Mouse (Mus musculus): ENCODE data around the gene Lrfn4.
"Not testable (repeated sequence)": the region's sequence is repeated elsewhere in the genome, so short reads cannot be mapped to it uniquely, and the experiment has no call there.

The Lrfn4 gene

DNA sequence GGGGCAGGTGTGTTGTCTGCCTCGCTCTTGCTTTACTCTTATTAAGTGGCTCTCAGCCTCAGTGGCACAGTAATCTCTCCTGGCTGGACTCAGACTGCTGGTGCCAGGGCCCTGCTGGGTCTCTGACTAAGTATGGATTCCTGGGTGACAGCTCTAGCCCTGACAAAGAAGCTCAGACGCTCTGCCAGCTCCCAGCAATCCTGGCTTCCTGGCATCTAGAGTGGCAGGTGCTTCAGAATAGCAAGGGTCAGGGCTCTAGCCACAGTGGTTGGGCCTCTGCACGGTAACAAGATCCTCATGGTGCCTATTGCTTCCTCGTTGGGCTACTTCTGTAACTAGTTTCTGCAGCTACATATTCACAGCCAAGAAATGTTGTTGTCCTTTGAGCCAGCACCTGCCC, 5.4 kb downstream of the Lrfn4 start:
- no peak for DNase-seq (ENCODE audit: low read depth)

- no peak for DNase-seq (ENCODE audit: low read depth)
Observed at GRCm38 (mm10) chr19:4608511-4608910, 7.0 kb downstream of the Lrfn4 start.

DNA sequence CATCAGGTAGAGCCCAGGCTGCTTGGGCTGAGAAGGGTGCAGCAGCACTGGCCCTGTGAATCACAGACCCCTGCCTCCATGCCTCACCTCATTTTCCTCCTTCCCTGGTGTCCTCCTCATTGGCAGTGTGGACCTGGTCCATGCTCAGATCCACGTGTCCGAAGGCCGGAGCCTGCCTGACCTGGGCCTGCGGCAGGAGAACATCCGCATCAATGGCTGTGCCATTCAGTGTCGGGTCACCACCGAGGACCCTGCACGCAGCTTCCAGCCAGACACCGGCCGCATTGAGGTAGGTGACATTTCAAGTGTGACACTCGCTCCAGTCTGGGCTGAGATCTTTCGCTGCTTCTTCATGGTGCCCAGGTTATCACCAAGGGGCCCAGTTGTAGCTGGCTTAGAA, 8.1 kb downstream of the Lrfn4 start:
- DNase-seq (ENCODE audit: low read depth), result no peak

GRCm38 (mm10) chr19:4605654-4606053, 9.8 kb downstream of the Lrfn4 start:
- no peak for DNase-seq (ENCODE audit: low read depth)

- DNase-seq (ENCODE audit: low read depth), result no peak
Observed at GRCm38 (mm10) chr19:4603801-4604723, 11.4 kb downstream of the Lrfn4 start.

DNA sequence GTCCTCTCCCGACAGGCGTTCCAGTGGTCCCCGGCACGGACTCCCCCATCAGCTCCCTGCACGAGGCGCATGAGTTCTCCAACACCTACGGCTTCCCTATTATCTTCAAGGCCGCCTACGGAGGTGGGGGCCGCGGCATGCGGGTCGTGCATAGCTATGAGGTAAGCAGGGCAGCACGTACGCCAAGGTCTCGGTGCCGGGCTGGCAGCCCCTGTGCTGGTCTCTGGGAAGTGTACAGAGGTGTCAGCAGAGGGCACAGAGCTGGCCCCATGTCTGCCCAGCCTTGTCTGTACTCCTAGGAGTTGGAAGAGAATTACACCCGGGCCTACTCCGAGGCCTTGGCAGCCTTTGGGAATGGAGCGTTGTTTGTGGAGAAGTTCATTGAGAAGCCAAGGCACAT, 13.0 kb downstream of the Lrfn4 start:
- no peak for DNase-seq (ENCODE audit: low read depth)

GRCm38 (mm10) chr19:4596071-4596470, 19.4 kb downstream of the Lrfn4 start:
- DNase-seq (ENCODE audit: low read depth), result no peak

- no peak for DNase-seq (ENCODE audit: low read depth)
Observed at GRCm38 (mm10) chr19:4593792-4594522, 21.5 kb downstream of the Lrfn4 start.

DNA sequence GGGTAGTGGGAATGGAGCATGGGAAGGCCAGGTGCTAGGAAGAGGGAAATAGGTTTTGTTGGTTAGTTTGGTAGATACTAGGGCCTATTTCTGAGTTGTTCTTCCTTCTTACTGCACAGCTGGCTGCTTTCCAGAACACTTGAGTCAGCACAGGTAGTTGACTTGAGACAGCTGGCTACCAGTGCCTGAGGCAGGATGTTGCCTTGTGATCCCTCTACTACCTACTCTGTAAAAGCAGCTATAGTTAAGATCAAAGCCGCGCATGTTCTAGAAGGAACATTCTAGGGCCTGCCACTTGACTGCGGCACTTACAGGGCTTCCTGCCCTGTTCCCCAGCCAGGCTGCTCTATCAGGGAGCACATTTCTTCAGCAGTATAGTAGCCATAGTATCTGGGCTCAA, 25.4 kb downstream of the Lrfn4 start:
- no peak for DNase-seq (ENCODE audit: low read depth)

- DNase-seq (ENCODE audit: low read depth), result no peak
Observed at GRCm38 (mm10) chr19:4589081-4589480, 26.4 kb downstream of the Lrfn4 start.

GRCm38 (mm10) chr19:4588430-4588829, 27.0 kb downstream of the Lrfn4 start:
- no peak for DNase-seq (ENCODE audit: low read depth)

DNA sequence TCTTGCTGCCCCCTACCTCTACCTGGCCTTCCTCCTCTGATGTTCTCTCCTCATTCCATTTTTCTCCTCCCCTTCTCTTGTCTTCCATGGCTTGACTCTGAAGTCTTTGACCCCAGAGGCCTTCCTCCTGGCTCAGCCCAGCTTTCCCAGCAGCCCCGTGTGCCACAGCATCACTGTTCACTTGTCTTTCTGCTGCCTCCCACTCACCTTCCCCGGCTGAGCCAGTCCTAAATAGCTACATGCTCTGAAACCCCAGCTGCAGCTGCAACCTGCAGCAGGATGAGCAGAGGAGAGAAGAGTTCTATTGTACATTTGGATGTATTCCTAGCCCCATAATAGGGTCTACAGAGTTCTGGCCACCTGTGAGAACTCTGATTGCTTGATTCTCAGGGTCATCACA, 28.0 kb downstream of the Lrfn4 start:
- no peak for DNase-seq (ENCODE audit: low read depth)

DNA sequence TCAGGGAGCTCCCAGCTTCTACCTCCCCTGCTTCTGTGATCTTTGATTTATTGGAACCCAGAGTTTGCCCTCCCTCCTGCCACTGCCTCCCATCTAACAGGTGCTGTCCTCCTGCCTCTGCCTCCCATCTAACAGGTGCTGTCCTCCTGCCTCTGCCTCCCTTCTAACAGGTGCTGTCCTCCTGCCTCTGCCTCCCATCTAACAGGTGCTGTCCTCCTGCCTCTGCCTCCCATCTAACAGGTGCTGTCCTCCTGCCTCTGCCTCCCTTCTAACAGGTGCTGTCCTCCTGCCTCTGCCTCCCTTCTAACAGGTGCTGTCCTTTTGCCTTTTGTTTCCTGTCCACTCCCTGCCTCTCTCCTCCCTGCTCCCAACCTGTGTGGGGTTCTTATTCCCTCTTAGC, 28.7 kb downstream of the Lrfn4 start:
- DNase-seq (ENCODE audit: low read depth), result not testable (repeated sequence)

GRCm38 (mm10) chr19:4583856-4584255, 31.6 kb downstream of the Lrfn4 start:
- no peak for DNase-seq (ENCODE audit: low read depth)

DNA sequence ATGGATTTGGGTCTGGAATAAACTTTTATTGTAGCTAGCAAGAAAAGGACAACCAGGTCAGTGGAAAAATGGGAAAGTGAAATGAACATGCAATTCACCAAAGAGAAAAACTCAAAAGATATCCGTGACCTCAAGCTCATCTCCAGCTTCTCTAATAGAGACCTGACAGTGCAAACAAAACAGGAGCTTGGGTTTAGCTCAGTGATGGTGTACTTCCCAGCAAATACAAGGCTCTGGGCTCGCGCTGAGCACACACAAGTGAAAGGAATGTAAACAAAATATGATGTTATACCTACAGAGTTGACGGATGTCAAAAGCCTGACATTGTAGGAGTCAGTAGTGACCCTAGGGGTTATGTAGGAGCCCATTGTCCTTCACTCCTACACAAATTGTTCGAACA, 36.2 kb downstream of the Lrfn4 start:
- no peak for DNase-seq (ENCODE audit: low read depth)

GRCm38 (mm10) chr19:4578799-4579198, 36.7 kb downstream of the Lrfn4 start:
- DNase-seq (ENCODE audit: low read depth), result no peak

DNA sequence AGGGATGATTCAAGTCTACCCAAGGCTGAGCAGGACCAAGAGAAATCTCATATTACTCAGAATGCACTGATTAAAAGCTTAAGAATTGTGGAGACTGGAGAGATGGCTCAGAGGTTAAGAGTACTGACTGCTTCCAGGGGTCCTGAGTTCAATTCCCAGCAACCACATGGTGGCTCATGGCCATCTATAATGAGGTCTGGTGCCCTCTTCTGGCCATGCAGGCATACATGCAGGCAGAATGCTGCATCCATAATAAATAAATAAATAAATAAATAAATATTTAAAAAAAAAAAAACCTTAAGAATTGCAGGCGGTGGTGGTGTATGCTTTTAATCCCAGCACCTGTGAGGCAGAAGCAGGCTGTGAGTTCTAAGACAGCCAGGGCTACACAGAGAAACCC, 42.2 kb downstream of the Lrfn4 start:
- DNase-seq (ENCODE audit: low read depth), result no peak

DNA sequence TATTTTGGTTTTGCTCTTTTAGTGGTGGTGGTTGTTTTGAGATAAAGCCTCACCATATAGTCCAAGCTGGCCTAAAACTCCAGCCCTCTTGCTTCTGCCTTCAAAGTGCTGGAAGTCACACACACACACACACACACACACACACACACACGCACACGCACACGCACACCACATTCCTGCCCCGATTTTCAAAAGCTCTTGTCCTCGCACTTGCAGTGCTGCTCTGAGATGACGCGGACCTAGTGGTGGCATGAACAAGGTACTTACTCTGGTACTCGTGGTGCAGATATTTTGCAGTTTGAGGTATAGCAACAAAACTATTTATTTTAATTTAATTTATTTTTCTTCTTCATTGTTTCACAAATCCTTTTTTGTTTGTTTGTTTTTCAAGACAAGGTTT, 43.0 kb downstream of the Lrfn4 start:
- DNase-seq (ENCODE audit: low read depth), result no peak

GRCm38 (mm10) chr19:4572061-4572460, 43.4 kb downstream of the Lrfn4 start:
- no peak for DNase-seq (ENCODE audit: low read depth)

GRCm38 (mm10) chr19:4571658-4572057, 43.8 kb downstream of the Lrfn4 start:
- no peak for DNase-seq (ENCODE audit: low read depth)

GRCm38 (mm10) chr19:4570815-4571214, 44.7 kb downstream of the Lrfn4 start:
- no peak for DNase-seq (ENCODE audit: low read depth)

- DNase-seq (ENCODE audit: low read depth), result no peak
Observed at GRCm38 (mm10) chr19:4570237-4570613, 45.2 kb downstream of the Lrfn4 start.

Data from c-Kit-positive CD71-positive TER-119-negative erythroid progenitor cells, embryonic 14.5 days (primary cell).